Mouse (Mus musculus) hindbrain, postnatal 0 days (tissue): ENCODE results near the gene Ntrk3. TPM values are rescaled to one million over a fixed set of nuclear protein-coding genes. Genes with fewer than 3 reads are reported as not detected.

ENCODE experiments used
- ATAC-seq: fragments of 200-750 bp; cut with Nextera tagmentation; 2 replicates; pipeline ENCODE4 v1.8.0; 2017; ENCODE audit warnings: mild to moderate bottlenecking, moderate TSS enrichment, moderate library complexity
- DNase-seq: peaks from one replicate; pipeline ENCODE4 v3.0.0-alpha.2; 2015; ENCODE audit warnings: low spot score
- H3K27ac ChIP-seq: fragments of 300-500 bp; sonication (generic); 2 replicates; pipeline ENCODE4 v1.5.1; 2014; ENCODE audit warnings: mild to moderate bottlenecking
- H3K27me3 ChIP-seq: fragments of 300-500 bp; sonication (generic); 2 replicates; pipeline ENCODE4 v1.6.1; 2014; ENCODE audit warnings: low read length, mixed read lengths; ENCODE audit not compliant: insufficient read depth
- H3K36me3 ChIP-seq: fragments of 300-500 bp; sonication (generic); 2 replicates; pipeline ENCODE4 v1.6.1; 2014; ENCODE audit warnings: low read length, mixed read lengths; ENCODE audit not compliant: insufficient read depth
- H3K4me1 ChIP-seq: fragments of 300-500 bp; sonication (generic); 2 replicates; pipeline ENCODE4 v1.6.1; 2014; ENCODE audit warnings: antibody characterized with exemption, low read length, mixed read lengths; ENCODE audit not compliant: insufficient read depth
- H3K4me2 ChIP-seq: fragments of 300-500 bp; sonication (generic); 2 replicates; pipeline ENCODE4 v1.6.1; 2014; ENCODE audit warnings: low read depth, mild to moderate bottlenecking, low read length, moderate library complexity, mixed read lengths
- H3K4me3 ChIP-seq: fragments of 300-500 bp; sonication (generic); 2 replicates; pipeline ENCODE4 v1.5.1; 2014; ENCODE audit warnings: low read length
- H3K9ac ChIP-seq: fragments of 300-500 bp; sonication (generic); replicated peaks from 2 replicates; pipeline ENCODE4 v1.6.1; 2014; ENCODE audit warnings: mild to moderate bottlenecking, low read length, moderate library complexity, mixed read lengths
- H3K9me3 ChIP-seq: fragments of 300-500 bp; sonication (generic); 2 replicates; pipeline ENCODE4 v1.6.1; 2016; ENCODE audit warnings: low read length, mixed read lengths
- CTCF ChIP-seq: IDR thresholded peaks from 2 replicates; pipeline ENCODE4 v1.5.1; 2016; ENCODE audit warnings: antibody characterized with exemption, control low read depth, low read depth
- WGBS: fragments of 180-500 bp; shearing (Covaris S2); extraction: QIAGEN DNeasy Blood & Tissue Kit; methylation state at CpG from one replicate; pipeline ENCODE4 v1.1.7; 2014; 5-methylcytosine and 5-hydroxymethylcytosine counted together
- polyA plus RNA-seq: library from polyadenylated mRNA; unstranded; fragments of >200 nt; fragmentation: Nextera tagmentation; extraction: Ambion mirVana; gene quantifications from 2 replicates; pipeline ENCODE4 v1.2.1, GENCODE M21; 2015
- total RNA-seq: library from RNA; depleted of rRNA; stranded (reverse); fragments of >200 nt; gene quantifications from 2 replicates; pipeline ENCODE4 v1.2.3, GENCODE M21; 2014

The Ntrk3 gene
- total and polyA plus RNA-seq, 2 experiments from 2014 or later = 23.5 to 90.8 TPM

DNA sequence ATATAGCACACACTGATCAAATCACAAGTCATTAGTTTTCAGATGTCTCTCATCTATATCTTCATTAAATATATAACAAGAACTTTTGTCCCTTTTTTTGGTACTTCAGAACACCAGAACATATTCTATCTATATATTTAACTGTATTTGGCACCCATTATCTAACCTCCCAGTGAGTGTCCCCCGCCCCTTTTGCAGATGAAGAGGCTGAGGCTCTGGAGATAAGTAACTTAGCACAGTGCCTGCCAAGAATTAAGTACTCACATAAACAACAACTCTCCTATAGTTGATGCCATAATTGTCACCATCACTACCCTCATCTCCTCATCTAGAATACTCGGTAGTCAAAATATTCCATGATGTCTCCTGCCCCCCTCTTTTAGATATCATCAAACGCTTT, 42.6 kb downstream of the Ntrk3 start:
- DNase-seq (no peak), ATAC-seq (no peak)
- TF ChIP-seq CTCF = no peak
- Histone ChIP-seq H3K4me3 (no peak overlapping the region), H3K4me1 (no peaks in the 10 kb centered on the region), H3K9me3 (no peaks in the 10 kb centered on the region), H3K27me3 (no peaks in the 10 kb centered on the region), H3K4me2 (no peak overlapping the region), H3K9ac (no peak overlapping the region), H3K27ac (no peak overlapping the region), H3K36me3 (no peaks in the 10 kb centered on the region)
- 84% methylated on average over 3 of the region's 3 CpGs for WGBS

DNA sequence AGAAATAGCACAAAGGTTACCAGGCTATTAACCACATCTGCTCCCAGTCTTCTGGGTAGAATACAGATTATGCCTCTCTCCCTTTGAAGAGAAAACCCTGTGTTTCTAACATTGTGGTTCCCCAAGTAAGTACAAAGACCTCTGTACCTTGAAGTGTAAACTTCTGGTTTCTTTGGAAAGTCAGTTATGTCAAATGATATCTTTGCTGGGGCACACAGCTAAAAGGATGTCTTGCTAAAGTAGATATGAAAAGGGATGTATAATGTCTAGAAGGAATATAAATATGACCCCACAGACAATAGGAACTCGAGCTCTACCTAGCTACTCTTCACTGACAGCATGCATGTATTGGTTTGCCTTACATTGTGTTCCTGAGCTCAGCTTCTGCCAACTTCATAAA, 44.7 kb downstream of the Ntrk3 start:
- H3K9ac ChIP-seq = no peak overlapping the region

DNA sequence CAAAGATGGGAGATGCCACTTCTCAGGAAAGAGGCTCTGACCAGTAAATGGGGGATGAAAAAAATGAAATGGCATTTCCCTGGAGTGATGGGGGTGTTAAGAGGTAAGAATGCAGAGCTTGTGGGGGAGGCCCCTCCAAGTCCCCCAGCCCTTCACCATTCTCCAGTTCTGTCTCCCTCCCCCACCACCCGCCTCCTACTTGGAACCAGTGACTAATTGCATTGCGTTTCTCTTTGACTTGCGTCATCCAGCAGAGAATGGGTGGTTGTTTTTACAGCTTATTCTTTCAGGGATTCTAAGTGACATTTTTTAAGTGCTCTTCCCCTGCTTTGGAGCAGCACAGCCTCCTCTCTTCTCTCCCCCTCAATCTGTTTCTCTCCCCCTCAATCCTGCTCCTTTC, 46.9 kb downstream of the Ntrk3 start:
- no peak overlapping the region for H3K27ac ChIP-seq
- H3K9ac ChIP-seq = no peak overlapping the region
- H3K36me3 ChIP-seq = no peaks in the 10 kb centered on the region
- no peaks in the 10 kb centered on the region for H3K4me1 ChIP-seq
- ATAC-seq (no peak), DNase-seq (no peak)
- 68% methylated on average over 3 of the region's 3 CpGs for WGBS
- no peaks in the 10 kb centered on the region for H3K27me3 ChIP-seq
- no peak for TF ChIP-seq CTCF
- H3K9me3 ChIP-seq = no peaks in the 10 kb centered on the region
- H3K4me2 ChIP-seq = no peak overlapping the region
- H3K4me3 ChIP-seq = no peak overlapping the region

More for the DNA sequence above, 44.7 kb downstream of the Ntrk3 start:
- Histone ChIP-seq H3K36me3 (no peaks in the 10 kb centered on the region), H3K4me2 (no peak overlapping the region), H3K4me3 (no peak overlapping the region), H3K27ac (no peak overlapping the region), H3K4me1 (no peaks in the 10 kb centered on the region), H3K9me3 (no peaks in the 10 kb centered on the region), H3K27me3 (no peaks in the 10 kb centered on the region)
- 56% methylated on average over 1 of the region's 1 CpGs for WGBS
- no peak for ATAC-seq
- no peak for DNase-seq
- no peak for TF ChIP-seq CTCF

DNA sequence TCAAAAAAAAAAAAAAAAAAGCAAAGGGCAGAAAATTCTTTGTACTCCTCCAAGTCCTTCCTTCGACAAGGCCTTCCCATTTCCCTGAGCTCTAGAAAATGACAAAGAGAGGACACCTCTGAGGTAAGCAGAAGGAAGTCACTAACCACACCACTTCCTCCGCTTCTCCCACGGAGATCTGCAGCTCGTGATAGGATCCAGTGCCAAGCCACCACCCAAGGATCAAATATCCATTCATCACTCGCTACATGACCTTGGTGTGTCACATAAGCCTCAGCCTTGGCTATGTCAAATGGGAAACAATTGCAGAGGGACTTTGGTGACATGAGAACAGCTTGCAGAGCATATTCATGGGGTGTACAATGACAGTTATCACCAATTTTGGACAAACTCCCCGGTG, 52.9 kb downstream of the Ntrk3 start:
- ATAC-seq = no peak
- Histone ChIP-seq H3K4me1 (no peaks in the 10 kb centered on the region), H3K36me3 (no peaks in the 10 kb centered on the region), H3K27me3 (no peaks in the 10 kb centered on the region), H3K9ac (no peak overlapping the region), H3K4me2 (no peak overlapping the region), H3K9me3 (no peaks in the 10 kb centered on the region), H3K27ac (no peak overlapping the region), H3K4me3 (no peak overlapping the region)
- 67% methylated on average over 6 of the region's 6 CpGs for WGBS
- TF ChIP-seq CTCF = no peak
- DNase-seq = no peak

DNA sequence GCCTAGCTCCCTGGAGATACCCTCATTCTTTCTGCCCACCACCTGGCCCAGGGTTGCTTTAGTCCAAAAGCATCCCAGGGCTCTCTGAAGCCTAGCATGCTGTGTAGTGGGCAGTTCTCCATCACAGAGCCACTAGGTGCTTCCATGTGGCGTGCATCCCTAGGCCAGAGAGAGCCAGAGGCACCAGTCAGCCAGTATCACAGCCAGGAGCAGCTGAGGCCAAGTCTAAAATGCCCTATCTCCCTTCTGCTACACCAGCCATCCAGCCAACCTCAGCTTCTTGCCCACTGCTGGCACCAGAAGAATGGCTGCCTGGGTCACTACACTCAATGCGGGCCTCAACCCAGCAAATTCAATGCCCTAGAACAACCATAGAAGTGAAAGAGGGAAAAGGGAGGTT, 56.9 kb downstream of the Ntrk3 start:
- H3K9me3 ChIP-seq = no peaks in the 10 kb centered on the region
- no peaks in the 10 kb centered on the region for H3K27me3 ChIP-seq
- H3K4me3 ChIP-seq = no peak overlapping the region
- no peak overlapping the region for H3K27ac ChIP-seq
- no peak overlapping the region for H3K4me2 ChIP-seq
- 56% methylated on average over 2 of the region's 2 CpGs for WGBS
- H3K4me1 ChIP-seq = no peaks in the 10 kb centered on the region
- ATAC-seq (0 out of 2 replicates have a peak, but pooled peaks have one; percentile 38), DNase-seq (peak; percentile 27)
- no peaks in the 10 kb centered on the region for H3K36me3 ChIP-seq
- no peak for TF ChIP-seq CTCF
- H3K9ac ChIP-seq = no peak overlapping the region

DNA sequence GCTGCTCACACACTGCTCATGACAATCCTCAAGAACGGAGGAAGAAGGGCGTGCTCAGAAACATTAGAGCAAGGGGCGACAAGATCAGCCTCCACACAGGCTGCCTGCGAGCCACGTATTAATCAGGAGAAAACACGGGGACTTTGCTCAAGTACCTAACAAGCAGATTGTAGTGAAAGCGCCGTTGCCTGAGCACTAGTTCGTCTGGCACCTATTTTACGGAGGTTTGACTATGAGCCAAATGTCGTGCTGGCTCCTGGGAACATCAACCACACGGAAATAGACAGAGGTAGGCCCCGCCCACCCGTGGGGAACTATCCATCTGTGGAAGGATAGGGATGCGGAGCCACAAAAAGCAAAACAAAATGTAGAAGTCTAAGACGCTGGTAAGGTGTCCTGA, 68.4 kb downstream of the Ntrk3 start:
- Histone ChIP-seq H3K27ac (no peak overlapping the region), H3K9ac (no peak overlapping the region), H3K27me3 (no peaks in the 10 kb centered on the region), H3K4me2 (no peak overlapping the region), H3K4me3 (no peak overlapping the region), H3K9me3 (0 out of 2 replicates have a peak, but pooled peaks cover 3% of the 10 kb centered on the region), H3K4me1 (no peaks in the 10 kb centered on the region), H3K36me3 (no peaks in the 10 kb centered on the region)
- no peak for ATAC-seq
- no peak for TF ChIP-seq CTCF
- WGBS = 85% methylated on average over 16 of the region's 16 CpGs
- DNase-seq = no peak

DNA sequence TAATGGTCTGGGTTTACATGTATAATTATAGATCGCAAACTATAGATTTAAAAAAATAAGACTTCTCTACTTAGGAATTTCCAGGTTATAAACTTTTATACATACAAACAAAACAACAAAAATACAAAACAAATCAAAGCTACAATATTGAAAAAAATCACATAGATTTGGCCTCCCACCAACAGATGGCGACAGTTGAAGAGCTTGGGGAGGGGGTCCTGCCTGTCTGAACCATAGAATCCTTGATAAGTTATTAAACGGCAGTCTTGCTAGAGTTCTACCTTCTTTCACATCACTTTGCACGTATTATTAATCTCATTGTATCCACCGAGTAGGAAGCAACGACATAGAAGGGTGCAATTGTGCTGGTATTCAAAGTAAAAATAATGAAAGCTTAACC, 68.9 kb downstream of the Ntrk3 start:
- no peak overlapping the region for H3K9ac ChIP-seq
- 89% methylated on average over 6 of the region's 6 CpGs for WGBS
- H3K27me3 ChIP-seq = no peaks in the 10 kb centered on the region
- H3K4me1 ChIP-seq = no peaks in the 10 kb centered on the region
- TF ChIP-seq CTCF = no peak
- ATAC-seq (no peak), DNase-seq (no peak)
- H3K9me3 ChIP-seq = 0 out of 2 replicates have a peak, but pooled peaks cover 3% of the 10 kb centered on the region
- H3K4me2 ChIP-seq = no peak overlapping the region
- H3K36me3 ChIP-seq = no peaks in the 10 kb centered on the region
- H3K4me3 ChIP-seq = no peak overlapping the region
- no peak overlapping the region for H3K27ac ChIP-seq
